Mouse (Mus musculus): Measurements from ENCODE around the gene Lypd4. TPM values are rescaled to one million over a fixed set of nuclear protein-coding genes. Genes with fewer than 3 reads are reported as not detected.
A peak's percentile ranks its signal among the peaks of the same experiment; 100 is the strongest.

Lypd4 gene
- polyA plus RNA-seq, 1 experiment from 2014 or later: 0.29 TPM

DNA sequence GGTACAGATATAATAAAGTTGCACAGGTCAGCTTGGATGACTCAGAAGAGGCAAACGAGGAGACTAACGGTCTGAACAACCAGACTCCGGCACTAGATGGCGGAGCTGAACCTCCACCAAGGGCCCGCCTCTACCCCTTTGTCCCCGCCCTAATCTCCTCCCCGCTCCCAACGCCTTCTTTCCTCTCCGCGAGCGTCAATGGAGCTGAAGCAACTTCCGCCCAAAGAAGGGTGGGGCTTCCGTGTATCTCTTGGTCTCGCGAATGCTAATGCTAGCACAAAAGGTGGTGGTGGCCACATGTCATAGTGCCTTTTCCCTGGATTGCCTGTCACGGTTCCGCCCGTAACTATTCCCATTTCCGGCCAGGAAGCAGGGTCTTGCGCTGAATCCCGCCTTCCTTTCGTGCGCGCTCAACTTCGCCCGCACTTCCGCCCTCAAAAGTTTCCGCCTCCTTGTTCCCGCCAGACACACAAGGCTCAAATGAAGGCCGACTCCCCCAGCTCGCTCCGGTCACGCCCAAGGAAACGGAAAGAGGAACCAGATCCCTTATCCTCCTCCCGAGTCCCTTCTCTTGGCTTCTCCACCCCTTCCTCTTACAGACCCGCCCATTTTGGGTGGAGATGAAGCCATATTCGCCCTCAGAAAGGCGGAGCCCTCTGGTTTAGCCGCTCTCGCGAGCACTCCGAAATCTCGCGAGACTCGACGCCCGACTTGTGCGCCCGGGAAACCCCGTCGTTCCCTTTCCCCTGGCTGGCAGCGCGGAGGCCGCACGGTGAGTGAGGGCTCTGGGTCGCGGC, 14.4 kb upstream of the Lypd4 start, which contains the start of gene Rps19:
Gene Rps19 (plus strand): TSS at position 476 of the 797 bp plus-strand sequence.
- Histone ChIP-seq H3K4me1 (ENCODE audit: control insufficient read depth, insufficient read depth, low read depth, low read length) (peaks cover 21% of the 10 kb centered on the region), H3K9me3 (ENCODE audit: control insufficient read depth, low read length) (no peaks in the 10 kb centered on the region), H3K27ac (ENCODE audit: low read depth, low read length) (peak within 1 kb of the TSS; percentile 88), H3K4me2 (ENCODE audit: low read length) (peak within 1 kb of the TSS; percentile 83), H3K36me3 (ENCODE audit: control insufficient read depth, insufficient read depth, low read length) (peaks cover 22% of the 10 kb centered on the region), H3K4me3 (ENCODE audit: low read length) (peak within 1 kb of the TSS; percentile 97), H3K9ac (ENCODE audit: low read depth, low read length) (peak within 1 kb of the TSS; percentile 100), H3K27me3 (replicated peaks; ENCODE audit: control insufficient read depth, insufficient read depth, low read length) (no peaks in the 10 kb centered on the region)
- under 1% methylated on average over 56 of the region's 57 CpGs for WGBS
- peak; percentile 95 for ATAC-seq

DNA sequence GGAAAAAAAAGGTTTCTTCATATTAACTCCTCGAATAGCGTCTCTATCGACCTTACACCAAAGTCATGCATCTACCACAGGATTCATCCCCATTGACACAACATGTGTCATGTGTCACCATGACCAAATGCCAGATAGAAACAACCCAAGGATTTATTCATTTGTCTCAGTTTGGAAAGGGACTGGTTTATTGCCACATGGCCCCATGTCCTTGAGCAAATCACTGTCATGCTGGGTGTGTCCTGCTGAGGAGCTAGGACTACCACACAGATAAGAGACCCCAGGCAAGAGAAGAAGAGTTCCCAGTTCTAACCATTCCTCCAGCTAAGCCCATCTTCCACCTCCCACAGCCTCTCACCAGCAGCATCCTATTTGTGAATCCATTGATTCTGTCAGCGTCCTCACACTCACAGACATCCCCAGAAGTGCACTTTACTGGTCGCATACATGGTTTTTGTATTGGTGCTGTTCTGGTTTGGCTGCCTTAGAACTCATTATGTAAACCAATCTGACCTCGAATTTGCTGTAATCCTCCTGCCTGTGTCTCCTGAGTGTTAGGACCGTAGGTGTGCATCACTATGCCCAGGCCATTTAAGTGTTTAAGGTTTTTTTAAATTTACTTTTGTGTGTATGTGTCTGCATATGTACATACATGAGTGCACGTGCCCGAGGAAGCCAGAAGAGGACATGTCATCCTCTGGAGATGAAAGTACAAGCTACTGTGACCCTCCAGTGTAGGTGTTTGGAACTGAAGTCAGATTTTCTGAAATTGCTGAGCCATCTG, 12.9 kb upstream of the Lypd4 start:
- no peak overlapping the region for H3K9ac ChIP-seq (ENCODE audit: low read depth, low read length)
- H3K9me3 ChIP-seq (ENCODE audit: control insufficient read depth, low read length): no peaks in the 10 kb centered on the region
- WGBS: 93% methylated on average over 9 of the region's 9 CpGs
- no peak overlapping the region for H3K27ac ChIP-seq (ENCODE audit: low read depth, low read length)
- H3K4me1 ChIP-seq (ENCODE audit: control insufficient read depth, insufficient read depth, low read depth, low read length): peaks cover 21% of the 10 kb centered on the region
- no peak for ATAC-seq
- H3K36me3 ChIP-seq (ENCODE audit: control insufficient read depth, insufficient read depth, low read length): peaks cover 10% of the 10 kb centered on the region
- H3K4me2 ChIP-seq (ENCODE audit: low read length): no peak overlapping the region
- H3K4me3 ChIP-seq (ENCODE audit: low read length): no peak overlapping the region
- H3K27me3 ChIP-seq (replicated peaks; ENCODE audit: control insufficient read depth, insufficient read depth, low read length): no peaks in the 10 kb centered on the region

DNA sequence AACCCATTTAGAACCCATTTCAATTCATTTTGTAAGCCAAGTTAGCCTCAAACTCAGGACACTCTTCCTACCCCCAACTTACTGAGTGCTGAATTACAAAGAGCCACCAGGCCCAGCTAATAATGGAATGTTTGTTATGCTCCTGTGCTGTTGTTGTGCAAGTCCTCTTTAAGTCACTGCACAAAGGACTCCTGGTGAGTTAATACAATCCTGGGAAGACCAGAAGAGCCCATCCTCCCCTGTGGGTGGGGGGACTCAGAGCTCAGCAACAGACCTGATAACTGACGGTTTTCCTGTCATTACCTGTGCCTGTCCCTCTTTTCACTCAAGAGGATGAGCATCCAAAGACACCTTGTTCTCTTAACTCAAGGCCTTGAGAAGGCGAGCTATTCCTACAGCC, 9.9 kb upstream of the Lypd4 start:
- 5% methylated on average over 2 of the region's 2 CpGs for WGBS
- no peak for ATAC-seq
- Histone ChIP-seq H3K27ac (ENCODE audit: low read depth, low read length) (no peak overlapping the region), H3K4me1 (ENCODE audit: control insufficient read depth, insufficient read depth, low read depth, low read length) (no peaks in the 10 kb centered on the region), H3K36me3 (ENCODE audit: control insufficient read depth, insufficient read depth, low read length) (no peaks in the 10 kb centered on the region), H3K27me3 (replicated peaks; ENCODE audit: control insufficient read depth, insufficient read depth, low read length) (no peaks in the 10 kb centered on the region), H3K4me2 (ENCODE audit: low read length) (no peak overlapping the region), H3K9me3 (ENCODE audit: control insufficient read depth, low read length) (no peaks in the 10 kb centered on the region), H3K9ac (ENCODE audit: low read depth, low read length) (no peak overlapping the region), H3K4me3 (ENCODE audit: low read length) (no peak overlapping the region)

DNA sequence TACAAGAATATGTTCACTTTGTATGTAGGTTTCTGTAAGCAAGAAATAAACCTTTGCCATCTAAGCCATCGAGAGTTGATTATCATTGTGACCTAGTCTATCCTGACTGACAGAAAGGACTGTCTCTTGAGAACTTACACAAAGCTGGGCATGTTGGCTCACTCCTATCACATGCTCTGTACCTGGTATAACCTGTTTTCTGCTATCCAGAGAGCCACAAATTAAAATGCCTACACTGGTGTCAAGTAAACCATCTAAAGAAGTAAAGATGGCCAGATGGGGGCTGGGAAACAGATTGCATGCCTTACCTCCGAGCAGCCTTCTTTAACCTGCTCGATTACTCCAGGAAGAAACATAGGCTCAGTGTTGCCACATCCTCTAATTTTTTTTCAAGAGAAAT, 7.8 kb upstream of the Lypd4 start:
- Histone ChIP-seq H3K27me3 (replicated peaks; ENCODE audit: control insufficient read depth, insufficient read depth, low read length) (no peaks in the 10 kb centered on the region), H3K9me3 (ENCODE audit: control insufficient read depth, low read length) (no peaks in the 10 kb centered on the region), H3K4me1 (ENCODE audit: control insufficient read depth, insufficient read depth, low read depth, low read length) (no peaks in the 10 kb centered on the region), H3K4me3 (ENCODE audit: low read length) (no peak overlapping the region), H3K27ac (ENCODE audit: low read depth, low read length) (no peak overlapping the region), H3K9ac (ENCODE audit: low read depth, low read length) (no peak overlapping the region), H3K4me2 (ENCODE audit: low read length) (no peak overlapping the region), H3K36me3 (ENCODE audit: control insufficient read depth, insufficient read depth, low read length) (no peaks in the 10 kb centered on the region)
- ATAC-seq: no peak
- 85% methylated on average over 3 of the region's 3 CpGs for WGBS

DNA sequence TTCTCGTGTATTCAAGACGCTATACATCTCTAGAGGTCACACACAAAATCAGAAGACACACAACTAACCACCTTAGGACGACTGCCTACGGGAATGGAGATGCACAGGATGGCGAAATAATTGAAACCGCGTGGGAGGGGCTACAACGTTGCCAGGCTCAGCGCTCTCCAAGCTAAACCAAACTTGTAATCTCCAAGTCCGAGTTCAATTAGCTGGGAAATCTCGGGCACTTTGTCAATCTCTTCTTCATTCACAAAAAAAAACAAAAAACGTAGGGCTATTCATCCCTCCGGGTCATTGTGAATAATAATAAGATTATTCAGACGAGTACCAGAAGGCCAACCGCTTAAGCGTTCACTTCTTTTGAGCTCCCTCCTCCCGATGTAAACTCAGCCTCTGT, 661 bp downstream of the Lypd4 start:
- H3K4me1 ChIP-seq (ENCODE audit: control insufficient read depth, insufficient read depth, low read depth, low read length): no peaks in the 10 kb centered on the region
- H3K4me3 ChIP-seq (ENCODE audit: low read length): no peak overlapping the region
- 47% methylated on average over 17 of the region's 17 CpGs for WGBS
- no peak for ATAC-seq
- H3K27ac ChIP-seq (ENCODE audit: low read depth, low read length): no peak overlapping the region
- H3K36me3 ChIP-seq (ENCODE audit: control insufficient read depth, insufficient read depth, low read length): no peaks in the 10 kb centered on the region
- H3K9ac ChIP-seq (ENCODE audit: low read depth, low read length): no peak overlapping the region
- H3K27me3 ChIP-seq (replicated peaks; ENCODE audit: control insufficient read depth, insufficient read depth, low read length): no peaks in the 10 kb centered on the region; the same call in 1 of the 2 replicates
- H3K4me2 ChIP-seq (ENCODE audit: low read length): no peak overlapping the region
- H3K9me3 ChIP-seq (ENCODE audit: control insufficient read depth, low read length): 0 out of 2 replicates have a peak, but pooled peaks cover 3% of the 10 kb centered on the region

DNA sequence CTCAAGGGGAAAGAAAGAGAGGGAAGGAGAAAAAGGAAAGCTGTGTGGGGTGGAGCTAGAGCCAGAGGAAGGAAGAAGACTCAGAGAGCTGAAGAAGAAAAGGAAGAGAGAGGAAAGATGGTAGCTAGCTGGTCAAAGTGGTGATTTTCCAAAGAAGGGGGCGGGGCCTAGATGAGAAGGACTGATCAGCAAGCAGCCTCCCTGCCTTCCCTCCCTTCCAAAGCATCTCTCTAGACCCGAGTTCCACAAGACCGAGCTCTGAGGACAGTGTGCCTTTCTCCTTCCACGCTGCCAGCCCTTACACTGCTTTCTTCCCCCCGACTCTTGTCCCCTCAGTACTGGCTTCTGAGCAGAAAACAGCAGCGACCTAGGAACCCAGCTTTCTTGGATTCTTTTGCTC, 5.6 kb downstream of the Lypd4 start:
- WGBS: 27% methylated on average over 6 of the region's 6 CpGs
- Histone ChIP-seq H3K36me3 (ENCODE audit: control insufficient read depth, insufficient read depth, low read length) (no peaks in the 10 kb centered on the region), H3K4me2 (ENCODE audit: low read length) (no peak overlapping the region), H3K9ac (ENCODE audit: low read depth, low read length) (0 out of 2 replicates have a peak overlapping the region, but pooled peaks have one; percentile 11), H3K4me1 (ENCODE audit: control insufficient read depth, insufficient read depth, low read depth, low read length) (no peaks in the 10 kb centered on the region), H3K4me3 (ENCODE audit: low read length) (no peak overlapping the region), H3K27ac (ENCODE audit: low read depth, low read length) (no peak overlapping the region), H3K27me3 (replicated peaks; ENCODE audit: control insufficient read depth, insufficient read depth, low read length) (no peaks in the 10 kb centered on the region; the same call in 1 of the 2 replicates), H3K9me3 (ENCODE audit: control insufficient read depth, low read length) (no peaks in the 10 kb centered on the region)
- ATAC-seq: no peak

DNA sequence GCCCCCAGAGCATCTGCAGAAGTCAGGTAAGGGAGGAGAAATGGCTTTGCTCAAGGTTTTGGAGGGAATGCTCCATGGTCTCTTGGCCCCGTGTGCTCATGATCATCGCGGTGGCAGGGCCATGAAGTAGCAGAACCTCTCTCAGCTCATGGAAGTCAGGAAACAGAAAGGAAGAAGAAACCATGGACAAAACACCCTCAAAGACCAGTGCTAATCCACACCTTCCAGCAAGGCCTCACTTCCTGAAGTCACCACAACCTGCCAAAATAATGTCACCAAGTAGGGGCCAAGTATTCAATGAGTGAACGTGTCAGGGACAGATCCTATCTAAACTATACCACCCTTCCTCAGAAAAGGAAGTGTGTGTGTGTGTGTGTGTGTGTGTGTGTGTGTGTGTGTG, 6.9 kb downstream of the Lypd4 start:
- H3K9ac ChIP-seq (ENCODE audit: low read depth, low read length): no peak overlapping the region
- no peaks in the 10 kb centered on the region for H3K4me1 ChIP-seq (ENCODE audit: control insufficient read depth, insufficient read depth, low read depth, low read length)
- no peak for ATAC-seq
- H3K4me2 ChIP-seq (ENCODE audit: low read length): no peak overlapping the region
- no peak overlapping the region for H3K27ac ChIP-seq (ENCODE audit: low read depth, low read length)
- 90% methylated on average over 4 of the region's 4 CpGs for WGBS
- H3K27me3 ChIP-seq (replicated peaks; ENCODE audit: control insufficient read depth, insufficient read depth, low read length): no peaks in the 10 kb centered on the region; the same call in 1 of the 2 replicates
- no peaks in the 10 kb centered on the region for H3K36me3 ChIP-seq (ENCODE audit: control insufficient read depth, insufficient read depth, low read length)
- H3K4me3 ChIP-seq (ENCODE audit: low read length): no peak overlapping the region
- no peaks in the 10 kb centered on the region for H3K9me3 ChIP-seq (ENCODE audit: control insufficient read depth, low read length)

DNA sequence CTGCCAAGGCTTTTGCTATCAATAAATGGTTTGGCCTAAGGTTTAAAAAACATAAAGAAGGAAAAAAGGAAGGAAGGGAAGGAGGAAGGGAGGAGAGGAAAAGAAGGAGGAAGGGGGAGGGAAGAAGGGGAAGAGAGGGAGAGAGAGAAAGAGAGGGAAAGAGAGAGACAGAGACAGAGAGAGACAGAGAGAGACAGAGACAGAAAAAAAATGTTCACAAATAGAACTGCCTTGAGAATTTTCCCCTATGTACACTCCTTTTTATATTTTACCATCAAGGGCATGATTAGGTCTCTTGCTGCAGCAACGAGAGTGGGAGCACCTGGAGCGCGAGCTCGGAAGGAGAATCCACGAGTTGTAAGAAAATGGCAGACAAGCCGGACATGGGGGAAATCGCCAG, 7.8 kb downstream of the Lypd4 start, which contains the start of gene Gm9844:
Gene Gm9844 (plus strand): TSS at position 301 of the 400 bp plus-strand sequence.
- ATAC-seq: no peak
- Histone ChIP-seq H3K9me3 (ENCODE audit: control insufficient read depth, low read length) (no peaks in the 10 kb centered on the region), H3K4me1 (ENCODE audit: control insufficient read depth, insufficient read depth, low read depth, low read length) (no peaks in the 10 kb centered on the region), H3K4me3 (ENCODE audit: low read length) (no peak within 1 kb of the TSS), H3K27ac (ENCODE audit: low read depth, low read length) (no peak within 1 kb of the TSS), H3K36me3 (ENCODE audit: control insufficient read depth, insufficient read depth, low read length) (no peaks in the 10 kb centered on the region), H3K27me3 (replicated peaks; ENCODE audit: control insufficient read depth, insufficient read depth, low read length) (no peaks in the 10 kb centered on the region; the same call in 1 of the 2 replicates), H3K9ac (ENCODE audit: low read depth, low read length) (no peak within 1 kb of the TSS), H3K4me2 (ENCODE audit: low read length) (no peak within 1 kb of the TSS)
- WGBS: 89% methylated on average over 7 of the region's 7 CpGs

DNA sequence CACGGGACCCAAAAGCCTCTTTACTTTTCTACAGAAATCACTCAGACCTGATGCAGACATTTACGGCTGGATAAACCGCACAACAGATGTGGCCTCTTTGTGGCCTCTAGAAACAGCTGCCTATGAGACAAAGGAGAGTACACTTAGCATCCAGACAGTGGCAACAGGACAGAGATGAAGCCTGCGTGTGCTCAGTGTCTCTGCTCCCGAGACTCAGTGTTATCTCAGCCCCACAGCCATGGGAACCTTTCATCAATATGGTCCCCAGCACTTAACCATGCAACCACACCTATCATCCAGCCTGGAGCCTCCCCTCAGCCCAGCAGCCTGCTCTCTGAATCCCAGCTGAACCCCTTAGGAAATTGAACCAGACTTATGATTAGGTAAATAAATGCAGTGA, 10.5 kb downstream of the Lypd4 start:
- no peak for ATAC-seq
- no peaks in the 10 kb centered on the region for H3K4me1 ChIP-seq (ENCODE audit: control insufficient read depth, insufficient read depth, low read depth, low read length)
- no peaks in the 10 kb centered on the region for H3K9me3 ChIP-seq (ENCODE audit: control insufficient read depth, low read length)
- H3K27me3 ChIP-seq (replicated peaks; ENCODE audit: control insufficient read depth, insufficient read depth, low read length): no peaks in the 10 kb centered on the region
- H3K4me2 ChIP-seq (ENCODE audit: low read length): no peak overlapping the region
- no peaks in the 10 kb centered on the region for H3K36me3 ChIP-seq (ENCODE audit: control insufficient read depth, insufficient read depth, low read length)
- H3K27ac ChIP-seq (ENCODE audit: low read depth, low read length): no peak overlapping the region
- H3K4me3 ChIP-seq (ENCODE audit: low read length): no peak overlapping the region
- WGBS: 74% methylated on average over 5 of the region's 5 CpGs
- no peak overlapping the region for H3K9ac ChIP-seq (ENCODE audit: low read depth, low read length)
